Mouse (Mus musculus): Measurements from ENCODE around the gene Gm7029. TPM values are rescaled to one million over a fixed set of nuclear protein-coding genes. Genes with fewer than 3 reads are reported as not detected.
"Not testable (repeated sequence)": the region's sequence is repeated elsewhere in the genome, so short reads cannot be mapped to it uniquely, and the experiment has no call there.

Gm7029 gene
- polyA plus RNA-seq, 2 experiments from 2014 or later, result not detected

DNA sequence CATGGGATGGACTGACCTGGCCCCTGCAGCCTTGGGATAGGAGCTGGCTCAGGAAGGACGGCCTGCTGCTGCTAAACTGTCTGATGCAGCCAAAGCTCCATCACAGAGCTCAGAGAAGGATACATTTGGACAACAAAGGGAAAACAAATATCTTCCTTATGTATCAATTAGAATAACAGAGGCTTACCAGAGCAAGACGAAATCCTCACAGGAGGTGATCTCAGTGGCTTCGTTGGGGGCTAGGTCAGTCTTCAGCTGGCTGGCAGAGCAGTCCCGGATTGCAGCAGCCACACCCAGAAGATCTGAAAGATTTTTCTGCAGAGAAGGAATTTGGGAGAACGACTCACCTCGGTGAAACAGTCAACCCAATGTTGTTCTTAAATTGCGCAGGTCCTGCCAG is 18.8 kb downstream of the Gm7029 start:
- ATAC-seq, result no peak

GRCm38 (mm10) chr17:33893011-33893410 is 19.4 kb downstream of the Gm7029 start:
- ATAC-seq, result not testable (repeated sequence)

- no peak for ATAC-seq
These were observed 23.6 kb downstream of the Gm7029 start for GRCm38 (mm10) chr17:33897114-33897794.

- ATAC-seq, result not testable (repeated sequence)
These were observed 24.6 kb downstream of the Gm7029 start for GRCm38 (mm10) chr17:33898193-33898592.

DNA sequence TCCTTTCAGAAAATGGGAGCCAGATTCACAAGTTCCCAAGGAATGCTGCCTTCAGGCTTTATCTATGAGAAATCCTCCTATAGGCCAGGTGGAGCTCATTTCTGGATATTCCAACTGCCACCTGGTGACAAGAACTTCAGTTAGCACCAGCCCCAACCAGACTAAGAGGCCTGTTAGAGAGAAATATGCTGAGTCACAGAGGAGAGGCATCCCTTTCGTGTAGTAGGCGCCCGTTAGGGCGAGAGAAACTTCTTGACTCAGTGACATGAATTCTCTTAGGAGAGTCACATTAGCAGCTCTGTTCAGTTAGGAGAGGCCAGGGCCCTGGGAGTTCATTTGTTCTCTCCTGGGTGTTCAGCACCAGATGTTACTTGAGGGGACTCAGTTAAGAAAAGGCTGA is 26.0 kb downstream of the Gm7029 start:
- ATAC-seq, result no peak

DNA sequence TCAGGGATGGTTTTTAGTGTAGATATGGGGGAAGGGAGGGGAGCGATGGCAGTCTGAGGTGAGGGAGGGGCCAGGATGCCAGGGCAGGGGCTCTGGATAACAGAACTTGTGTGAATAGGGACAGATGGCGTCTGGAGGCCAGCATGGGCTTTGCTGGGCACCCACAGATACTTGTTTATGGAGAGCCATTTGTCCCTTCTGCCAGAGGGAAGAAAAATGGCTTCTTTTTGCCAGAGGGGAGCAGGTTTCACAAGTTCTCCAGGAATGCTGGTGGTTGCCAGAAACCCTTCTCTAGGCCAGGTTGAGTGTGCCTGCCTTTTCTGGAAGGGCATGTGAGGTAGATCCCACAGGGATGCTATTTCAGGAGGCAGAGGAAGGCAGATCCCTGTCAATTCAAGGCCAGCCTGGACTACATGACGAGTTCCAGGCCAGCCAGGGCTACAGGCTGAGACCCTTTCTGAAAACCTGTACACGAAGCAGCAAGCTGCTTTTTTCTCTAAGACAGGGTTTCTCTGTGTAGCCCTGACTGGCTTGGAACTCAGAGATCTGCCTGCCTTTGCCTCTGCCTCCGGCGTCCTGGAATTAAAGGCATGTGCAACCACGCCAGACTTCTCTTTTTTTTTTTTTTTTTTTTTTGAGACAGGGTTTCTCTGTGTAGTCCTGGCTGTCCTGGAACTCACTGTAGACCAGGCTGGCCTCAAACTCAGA is 26.8 kb downstream of the Gm7029 start:
- no peak for ATAC-seq

- no peak for ATAC-seq
These were observed 27.3 kb downstream of the Gm7029 start for GRCm38 (mm10) chr17:33900989-33901314.

DNA sequence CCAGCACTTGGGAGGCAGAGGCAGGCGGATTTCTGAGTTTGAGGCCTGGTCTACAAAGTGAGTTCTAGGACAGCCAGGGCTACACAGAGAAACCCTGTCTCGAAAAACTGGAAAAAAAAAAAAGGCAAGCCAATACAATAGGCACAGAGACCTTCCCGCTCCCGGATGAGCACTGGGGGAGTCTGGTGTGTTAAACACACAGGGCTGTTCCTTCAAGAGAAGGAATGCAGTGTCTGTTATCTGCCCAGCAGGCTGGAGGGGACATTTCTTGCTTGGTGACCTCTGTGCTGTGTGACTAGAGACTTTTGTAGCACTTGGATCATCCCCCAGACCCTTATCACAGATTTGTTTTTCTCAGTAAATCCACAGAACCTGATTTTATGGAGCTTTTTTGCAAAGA is 28.0 kb downstream of the Gm7029 start:
- ATAC-seq, result no peak

DNA sequence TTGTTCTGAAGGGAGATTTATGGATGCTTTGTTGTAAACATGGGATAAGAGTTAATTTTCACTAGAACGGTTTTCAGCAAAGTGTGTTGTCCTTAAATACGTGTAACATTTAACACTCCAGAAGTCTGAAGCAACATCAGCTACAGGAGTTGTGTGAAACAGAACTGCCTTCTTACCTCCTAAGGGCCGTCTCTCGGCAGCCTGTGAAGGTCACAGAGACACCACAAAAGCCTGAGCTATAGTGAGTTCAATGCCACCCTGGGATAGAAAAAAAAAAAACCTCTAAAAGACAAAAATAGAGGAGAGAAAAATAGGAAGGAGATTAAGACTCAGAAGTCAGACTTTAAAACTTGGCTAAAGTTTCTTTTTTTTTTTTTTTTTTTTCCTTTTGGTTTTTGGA is 28.4 kb downstream of the Gm7029 start:
- no peak for ATAC-seq

DNA sequence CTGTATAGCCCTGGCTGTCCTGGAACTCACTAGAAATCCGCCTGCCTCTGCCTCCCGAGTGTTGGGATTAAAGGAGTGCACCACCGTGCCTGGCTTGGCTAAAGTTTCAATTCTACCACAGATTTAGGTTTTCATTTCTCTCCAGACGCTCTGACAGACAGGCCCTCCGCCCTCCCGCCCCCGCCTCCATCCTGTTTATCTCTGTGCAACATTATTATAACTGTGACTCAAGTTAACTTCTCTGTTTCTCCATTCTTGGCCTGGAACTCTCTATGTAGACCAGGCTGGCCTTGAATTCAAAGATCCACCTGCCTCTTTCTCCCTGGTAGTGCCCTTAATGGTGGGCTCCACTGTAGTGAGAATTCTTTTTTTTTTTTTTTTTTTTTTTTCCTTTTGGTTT is 28.9 kb downstream of the Gm7029 start:
- peak; percentile 43 for ATAC-seq

DNA sequence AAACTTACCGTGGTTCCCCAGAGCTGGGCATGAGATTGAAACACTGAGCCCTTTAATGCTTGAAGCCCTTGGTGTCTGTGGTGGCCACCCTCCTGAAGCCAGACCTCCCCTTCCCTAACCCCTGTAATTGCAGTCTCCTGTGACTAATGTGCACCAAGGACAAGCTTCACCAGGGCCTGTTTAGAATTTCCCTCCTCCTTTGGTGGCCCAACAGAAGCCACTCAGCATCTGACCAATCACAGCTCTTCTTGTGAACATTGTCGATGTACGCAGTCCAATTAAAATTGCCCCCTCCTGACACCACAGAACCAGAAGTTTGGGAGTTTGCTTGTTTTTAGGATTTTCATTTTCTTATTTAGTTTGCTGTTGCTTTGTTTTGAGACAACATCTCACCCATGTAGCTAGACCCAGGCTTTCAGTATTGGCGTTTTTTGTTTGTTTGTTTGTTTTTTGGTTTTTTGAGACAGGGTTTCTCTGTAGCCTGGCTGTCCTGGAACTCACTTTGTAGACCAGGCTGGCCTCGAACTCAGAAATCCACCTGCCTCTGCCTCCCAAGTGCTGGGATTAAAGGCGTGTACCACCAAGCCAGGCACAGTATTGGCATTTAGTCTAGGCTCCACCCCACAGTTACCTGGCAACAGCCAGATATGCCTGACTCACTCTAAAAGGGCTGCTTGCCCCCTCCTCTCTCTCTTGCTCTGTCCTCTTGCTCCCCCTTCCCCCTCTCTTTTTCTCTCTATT is 30.4 kb downstream of the Gm7029 start:
- ATAC-seq, result not testable (repeated sequence)

- not testable (repeated sequence) for ATAC-seq
These were observed 31.2 kb downstream of the Gm7029 start, which contains the start of gene Platr17 for GRCm38 (mm10) chr17:33904835-33905234. Gene Platr17, plus strand, starts transcription at chr17:33905135.

GRCm38 (mm10) chr17:33908331-33909076 is 34.9 kb downstream of the Gm7029 start:
- ATAC-seq, result no peak

DNA sequence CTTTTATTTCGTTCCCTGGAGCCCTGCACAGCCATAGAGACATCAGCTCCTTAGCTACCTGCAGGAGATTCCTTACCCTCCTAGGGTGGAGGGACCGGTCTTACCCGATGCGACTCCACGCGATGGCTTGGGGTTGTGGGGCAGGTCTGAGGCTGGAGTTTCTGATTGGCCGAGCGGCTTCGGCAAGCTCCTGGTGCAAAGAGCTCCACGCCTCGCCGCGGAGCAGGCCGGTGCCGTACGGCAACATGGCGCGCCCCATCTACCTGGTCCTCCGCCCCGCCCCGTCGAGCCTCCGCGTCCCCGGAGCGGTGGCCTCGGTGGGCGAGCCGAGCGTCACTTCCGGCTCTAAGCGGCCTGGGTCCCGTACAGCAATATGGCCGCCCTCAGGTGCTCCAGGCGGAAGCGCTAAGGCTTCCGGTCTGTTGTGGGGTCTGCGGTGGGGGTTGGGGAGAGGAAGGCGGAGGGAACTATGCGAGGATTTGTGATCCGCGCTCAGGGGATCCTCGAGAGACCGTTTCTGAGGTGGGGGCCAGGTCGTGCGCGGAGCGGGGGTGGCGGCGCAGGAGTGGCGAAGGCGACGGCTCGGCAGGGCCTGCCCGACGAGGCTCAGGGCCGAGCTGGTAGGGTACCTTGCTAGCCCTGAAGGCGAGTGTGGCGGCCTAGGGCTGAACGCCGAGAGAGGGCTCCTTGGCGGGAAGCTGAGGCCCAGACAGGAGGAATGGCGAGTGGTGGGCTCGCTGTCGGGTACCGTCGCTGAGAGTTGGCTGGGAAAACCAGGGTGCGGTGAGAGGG is 35.6 kb downstream of the Gm7029 start, which contains the start of gene Daxx:
TSS of gene Daxx (plus strand) at position 338 of the 792 bp plus-strand sequence.
- peak; percentile 85 for ATAC-seq

GRCm38 (mm10) chr17:33909869-33910250 is 36.2 kb downstream of the Gm7029 start:
- ATAC-seq, result no peak

GRCm38 (mm10) chr17:33910346-33911051 is 36.9 kb downstream of the Gm7029 start:
- no peak for ATAC-seq

GRCm38 (mm10) chr17:33911052-33911812 is 37.6 kb downstream of the Gm7029 start:
- no peak for ATAC-seq

- ATAC-seq, result no peak
These were observed 38.3 kb downstream of the Gm7029 start for GRCm38 (mm10) chr17:33911813-33912414.

- no peak for ATAC-seq
These were observed 39.6 kb downstream of the Gm7029 start for GRCm38 (mm10) chr17:33913264-33913663.

DNA sequence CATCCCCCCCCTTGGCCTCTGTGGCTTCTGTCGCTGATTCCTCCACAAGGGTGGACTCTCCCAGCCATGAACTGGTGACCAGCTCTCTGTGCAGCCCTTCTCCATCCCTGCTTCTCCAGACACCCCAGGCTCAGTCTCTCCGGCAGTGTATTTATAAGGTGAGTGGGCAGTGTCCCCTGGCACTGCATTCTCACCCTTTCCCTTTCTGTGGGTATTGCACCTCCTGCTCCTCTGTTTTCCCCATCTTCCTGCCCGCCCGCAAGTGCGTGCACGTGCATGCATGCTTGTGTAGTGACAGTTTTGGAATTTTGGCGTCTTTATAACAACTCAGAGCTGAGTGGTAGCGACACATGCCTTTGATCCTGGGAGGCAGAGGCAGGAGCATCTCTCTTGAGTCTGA is 40.3 kb downstream of the Gm7029 start:
- no peak for ATAC-seq

All from activated CD4-positive, CD25-positive, alpha-beta regulatory T cell, adult 4 months (primary cell).